Mouse (Mus musculus) limb, embryonic 14.5 days (tissue): ENCODE results near the gene Rbfox1. TPM values are rescaled to one million over a fixed set of nuclear protein-coding genes. Genes with fewer than 3 reads are reported as not detected.

Experiments
- ATAC-seq: fragments of 200-750 bp; cut with Nextera tagmentation; 2 replicates; pipeline ENCODE4 v1.8.0; 2017; ENCODE audit warnings: low read depth, moderate number of reproducible peaks, moderate TSS enrichment; ENCODE audit not compliant: low FRiP score
- DNase-seq: peaks from one replicate; pipeline ENCODE4 v3.0.0-alpha.2; 2015; ENCODE audit warnings: low spot score
- H3K27ac ChIP-seq: fragments of 300-500 bp; sonication (generic); replicated peaks from 2 replicates; pipeline ENCODE4 v1.5.1; 2014; ENCODE audit warnings: low read depth, mild to moderate bottlenecking, low read length, moderate library complexity, mixed read lengths
- H3K27me3 ChIP-seq: fragments of 300-500 bp; sonication (generic); 2 replicates; pipeline ENCODE4 v1.6.1; 2014; ENCODE audit warnings: low read length, mixed read lengths; ENCODE audit not compliant: control insufficient read depth, insufficient read depth
- H3K36me3 ChIP-seq: fragments of 300-500 bp; sonication (generic); 2 replicates; pipeline ENCODE4 v1.6.1; 2014; ENCODE audit warnings: mild to moderate bottlenecking, low read length, moderate library complexity, mixed read lengths; ENCODE audit not compliant: control insufficient read depth, insufficient read depth
- H3K4me1 ChIP-seq: fragments of 300-500 bp; sonication (generic); 2 replicates; pipeline ENCODE4 v1.6.1; 2014; ENCODE audit warnings: antibody characterized with exemption, low read length, mixed read lengths; ENCODE audit not compliant: control insufficient read depth, insufficient read depth
- H3K4me2 ChIP-seq: fragments of 300-500 bp; sonication (generic); replicated peaks from 2 replicates; pipeline ENCODE4 v1.6.1; 2014; ENCODE audit warnings: low read depth, mild to moderate bottlenecking, low read length, moderate library complexity; ENCODE audit not compliant: severe bottlenecking
- H3K4me3 ChIP-seq: fragments of 300-500 bp; sonication (generic); replicated peaks from 2 replicates; pipeline ENCODE4 v1.5.1; 2014; ENCODE audit warnings: low read length
- H3K9ac ChIP-seq: fragments of 300-500 bp; sonication (generic); 2 replicates; pipeline ENCODE4 v1.6.1; 2014; ENCODE audit warnings: mild to moderate bottlenecking, low read depth, low read length, moderate library complexity; ENCODE audit not compliant: severe bottlenecking
- H3K9me3 ChIP-seq: fragments of 300-500 bp; sonication (generic); 2 replicates; pipeline ENCODE4 v1.6.1; 2016; ENCODE audit warnings: low read length; ENCODE audit not compliant: control insufficient read depth
- POLR2A ChIP-seq: fragments of 200-500 bp; IDR thresholded peaks from 2 replicates; pipeline ENCODE4 v1.8.0; 2012; ENCODE audit warnings: inconsistent platforms, mild to moderate bottlenecking, moderate library complexity, borderline replicate concordance; ENCODE audit not compliant: insufficient read depth, insufficient read length; ENCODE audit errors: extremely low read depth
- WGBS: fragments of 180-500 bp; shearing (Covaris S2); extraction: QIAGEN DNeasy Blood & Tissue Kit; methylation state at CpG from one replicate; pipeline ENCODE4 v1.1.7; 2014; 5-methylcytosine and 5-hydroxymethylcytosine counted together
- polyA plus RNA-seq, 2 experiments: library from polyadenylated mRNA; depleted of rRNA in 1 of 2; stranded (reverse) in 1 of 2; unstranded in 1 of 2; fragments of >200 nt; fragmentation: Nextera tagmentation in 1 of 2; extraction: Ambion mirVana in 1 of 2; gene quantifications; 2 replicates each; pipeline versions ENCODE4 v1.2.1 to v1.2.3; 2012 to 2014

Rbfox1 gene
- polyA plus RNA-seq, 2 experiments, result 3.8 to 6.0 TPM

DNA sequence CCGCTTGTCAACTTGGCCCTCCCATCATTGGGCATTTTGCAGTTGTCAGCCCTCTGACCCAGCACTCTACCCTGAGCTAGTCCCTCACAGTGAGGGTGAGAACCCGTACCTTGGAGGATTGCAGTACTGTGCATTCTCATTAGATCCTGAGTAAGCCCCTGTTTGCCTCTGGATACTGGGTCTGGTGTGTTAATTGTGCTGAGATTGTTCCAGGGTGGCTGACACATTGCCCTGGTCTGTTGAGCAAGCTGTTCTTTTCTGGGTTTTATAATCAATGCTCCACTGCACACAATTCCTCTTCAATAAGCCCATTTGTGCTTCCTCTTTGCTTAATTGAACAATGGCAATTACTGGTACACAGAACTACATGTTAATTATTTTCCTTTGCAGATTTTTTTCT is 1489.5 kb downstream of the Rbfox1 start:
- Histone ChIP-seq H3K27ac (no peak overlapping the region), H3K36me3 (no peaks in the 10 kb centered on the region), H3K27me3 (no peaks in the 10 kb centered on the region), H3K4me3 (no peak overlapping the region), H3K9ac (no peak overlapping the region), H3K4me2 (no peak overlapping the region), H3K4me1 (no peaks in the 10 kb centered on the region), H3K9me3 (no peaks in the 10 kb centered on the region)
- DNase-seq, result no peak
- no peak for TF ChIP-seq POLR2A
- WGBS, result 31% methylated on average over 2 of the region's 2 CpGs
- ATAC-seq, result no peak

DNA sequence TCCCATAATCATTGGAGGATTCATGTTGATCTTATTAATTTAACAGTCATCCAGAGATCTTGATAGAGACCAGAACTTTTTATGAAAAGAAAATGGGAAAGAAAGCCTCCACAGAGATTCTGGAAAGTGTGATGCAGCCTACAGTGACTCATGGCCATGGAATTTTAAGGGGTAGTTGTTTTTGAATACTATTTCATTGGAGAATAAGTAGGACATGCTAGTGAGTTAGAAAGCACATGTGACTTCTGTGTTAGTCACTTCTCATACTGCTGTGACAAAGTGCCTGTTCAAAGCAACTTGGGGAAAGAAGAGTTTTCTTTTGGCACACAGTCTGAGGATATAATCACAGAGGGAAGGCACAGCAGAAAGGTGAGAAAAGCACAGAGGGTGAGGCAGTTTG is 1510.9 kb downstream of the Rbfox1 start:
- DNase-seq (no peak), ATAC-seq (no peak)
- no peak for TF ChIP-seq POLR2A
- H3K4me1 ChIP-seq, result no peaks in the 10 kb centered on the region
- H3K9ac ChIP-seq, result no peak overlapping the region
- no peaks in the 10 kb centered on the region for H3K9me3 ChIP-seq
- H3K27ac ChIP-seq, result no peak overlapping the region
- no peaks in the 10 kb centered on the region for H3K36me3 ChIP-seq
- H3K27me3 ChIP-seq, result no peaks in the 10 kb centered on the region
- no peak overlapping the region for H3K4me3 ChIP-seq
- no peak overlapping the region for H3K4me2 ChIP-seq

DNA sequence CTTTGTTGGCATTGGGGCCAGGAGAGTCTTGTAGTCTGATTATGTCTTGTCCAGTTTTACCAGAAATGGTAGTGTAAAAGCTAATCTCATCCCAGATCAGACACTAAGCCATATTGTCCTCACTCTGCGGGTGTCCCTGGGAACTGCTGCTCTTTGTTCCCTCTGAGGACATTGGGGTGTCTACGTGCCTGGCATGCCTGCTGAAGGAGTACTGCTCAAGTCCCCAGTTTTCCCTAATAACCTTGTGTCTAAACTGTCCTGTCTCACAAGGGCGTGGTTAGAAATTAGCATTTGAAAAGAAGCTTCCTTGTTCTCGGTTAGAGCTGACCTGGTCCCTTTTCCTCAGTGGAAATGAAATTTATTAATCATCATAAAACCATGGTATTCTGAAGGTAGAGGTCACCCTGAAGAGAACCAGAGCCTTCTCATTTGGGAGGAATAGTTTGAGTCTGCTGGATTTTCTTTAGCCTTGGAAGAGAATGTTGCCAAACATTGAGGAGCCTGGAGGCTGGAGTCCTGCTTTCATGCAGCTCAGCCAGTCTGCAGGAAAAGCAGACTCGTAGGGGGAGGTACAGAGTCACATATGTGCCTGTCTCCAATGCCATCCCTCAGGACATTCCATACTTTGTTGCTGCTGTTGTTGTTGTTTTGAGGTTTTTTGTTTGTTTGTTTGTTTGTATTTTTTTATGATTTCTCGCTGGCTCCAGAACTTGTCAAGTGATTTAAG is 1519.8 kb downstream of the Rbfox1 start:
- H3K4me2 ChIP-seq, result no peak overlapping the region
- H3K27ac ChIP-seq, result no peak overlapping the region
- no peak overlapping the region for H3K9ac ChIP-seq
- H3K4me3 ChIP-seq, result no peak overlapping the region
- no peaks in the 10 kb centered on the region for H3K4me1 ChIP-seq
- 46% methylated on average over 6 of the region's 6 CpGs for WGBS
- TF ChIP-seq POLR2A, result no peak
- no peaks in the 10 kb centered on the region for H3K36me3 ChIP-seq
- no peaks in the 10 kb centered on the region for H3K27me3 ChIP-seq
- DNase-seq (no peak), ATAC-seq (no peak)
- no peaks in the 10 kb centered on the region for H3K9me3 ChIP-seq

DNA sequence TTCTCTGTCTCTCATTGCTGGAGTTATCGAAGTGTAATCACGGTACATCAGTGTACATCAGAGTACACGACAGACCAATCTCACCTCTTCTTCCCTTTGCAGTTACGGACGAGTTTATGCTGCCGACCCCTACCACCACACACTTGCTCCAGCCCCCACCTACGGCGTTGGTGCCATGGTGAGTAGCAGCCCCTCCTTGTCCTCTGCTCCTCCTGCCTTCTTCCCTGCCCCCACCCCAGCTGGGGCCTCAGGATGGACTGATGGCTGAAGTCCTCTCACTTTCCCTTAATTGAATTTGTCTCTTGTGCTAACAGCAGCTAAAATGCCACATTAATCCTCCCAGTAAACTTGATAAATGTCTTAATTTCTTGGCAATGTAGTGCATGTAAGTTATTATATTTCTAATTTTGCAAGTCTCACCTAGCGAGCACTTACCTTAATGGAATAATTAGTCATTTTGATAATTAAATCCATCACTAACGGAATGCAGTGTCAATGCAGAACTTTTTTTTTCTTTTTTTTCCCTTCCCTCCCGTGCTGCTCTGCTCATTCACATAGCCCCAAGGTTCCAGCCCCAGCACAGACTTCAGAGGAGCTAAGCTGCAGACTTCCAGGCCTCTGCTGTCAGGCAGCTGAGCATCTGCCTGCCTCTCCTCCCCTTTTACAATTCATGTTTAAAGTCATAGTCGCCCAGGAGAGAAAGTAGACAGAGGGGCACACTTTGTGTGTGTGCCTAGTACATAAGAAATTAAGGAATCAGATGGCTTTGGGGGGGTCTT is 1522.9 kb downstream of the Rbfox1 start:
- ATAC-seq (no peak), DNase-seq (no peak)
- WGBS, result 44% methylated on average over 12 of the region's 12 CpGs
- Histone ChIP-seq H3K4me2 (no peak overlapping the region), H3K4me1 (no peaks in the 10 kb centered on the region), H3K9ac (no peak overlapping the region), H3K9me3 (no peaks in the 10 kb centered on the region), H3K4me3 (no peak overlapping the region), H3K27me3 (no peaks in the 10 kb centered on the region), H3K36me3 (no peaks in the 10 kb centered on the region), H3K27ac (no peak overlapping the region)
- no peak for TF ChIP-seq POLR2A

DNA sequence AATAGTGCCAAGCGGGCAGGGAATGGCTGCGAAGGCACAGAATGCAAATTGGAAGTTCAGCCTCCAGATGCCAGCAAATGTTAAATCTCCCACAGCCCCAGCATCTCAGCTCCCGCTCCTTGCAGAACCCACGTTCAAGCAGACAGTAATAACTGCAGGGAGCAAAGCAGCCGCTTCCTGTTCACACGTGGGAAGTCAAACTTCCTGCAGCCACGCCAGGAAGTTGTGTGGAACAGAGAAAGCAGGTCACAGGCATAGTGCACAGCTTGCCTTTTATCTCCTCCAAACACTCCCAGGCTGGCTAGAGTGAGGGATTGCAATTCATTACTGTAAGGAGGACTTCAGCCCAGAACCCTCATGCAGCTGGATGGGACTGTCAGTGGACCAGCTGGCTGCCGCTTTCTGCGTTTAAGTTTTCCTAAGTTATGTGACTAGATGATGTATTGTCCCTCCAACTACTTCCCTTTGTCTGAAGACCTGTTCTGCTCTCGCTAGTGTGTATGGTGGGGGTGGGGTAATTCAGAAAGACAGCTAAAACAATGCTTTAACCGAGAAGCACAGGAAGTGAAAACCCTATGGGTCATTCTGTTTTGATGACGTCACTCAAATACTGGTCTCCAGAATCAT is 1534.6 kb downstream of the Rbfox1 start:
- WGBS, result 13% methylated on average over 12 of the region's 12 CpGs
- ATAC-seq (peak; percentile 60), DNase-seq (peak; percentile 62)
- H3K4me3 ChIP-seq, result peak overlapping the region; percentile 16
- H3K9me3 ChIP-seq, result no peaks in the 10 kb centered on the region
- H3K27me3 ChIP-seq, result no peaks in the 10 kb centered on the region
- peak overlapping the region; percentile 45 for H3K4me2 ChIP-seq
- H3K36me3 ChIP-seq, result no peaks in the 10 kb centered on the region
- no peak for TF ChIP-seq POLR2A
- H3K9ac ChIP-seq, result no peak overlapping the region
- peaks cover 7% of the 10 kb centered on the region for H3K4me1 ChIP-seq
- H3K27ac ChIP-seq, result peak overlapping the region; percentile 61; the same call in 1 of the 2 replicates
